In the genomic region with DNA sequence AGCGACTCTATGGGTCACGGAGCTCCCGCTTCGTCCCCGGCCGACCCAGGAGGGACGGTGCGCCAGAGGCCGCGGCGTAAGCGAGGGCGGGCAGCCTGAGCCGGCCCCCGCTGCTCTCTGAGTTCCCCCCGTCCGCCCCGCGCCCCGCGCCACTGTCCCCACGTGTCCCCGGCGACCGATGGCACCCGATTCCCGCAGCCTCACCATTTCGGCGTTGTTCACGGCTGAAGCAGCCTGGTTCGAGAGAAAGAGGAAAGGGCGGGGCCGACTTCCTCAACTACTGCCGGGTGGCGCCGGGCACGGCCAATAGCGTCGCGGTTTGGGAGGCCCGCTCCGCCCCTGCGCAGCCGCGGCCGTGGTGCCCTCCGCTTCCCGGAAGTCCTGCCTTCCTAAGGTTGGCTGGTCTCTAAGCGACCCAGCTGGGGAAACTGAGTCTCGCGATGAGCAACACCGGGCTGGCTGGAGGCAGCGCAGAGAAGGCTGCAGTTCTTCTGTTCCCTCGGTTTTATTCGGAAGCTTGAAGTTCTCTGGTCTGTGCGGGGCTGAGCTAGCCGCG, we compare ENCODE assay signal across 8 mouse cellular contexts. TPM values are rescaled to one million over a fixed set of nuclear protein-coding genes. Genes with fewer than 3 reads are reported as not detected.
DNase-seq lines count a peak whose midpoint lies in the region; ATAC-seq and TF ChIP-seq lines count a peak whose summit lies in the region.

A gene (plus strand): TSS at position 469 of the 556 bp plus-strand sequence.

- peak; percentile 72 for ATAC-seq in activated CD4-positive, CD25-positive, alpha-beta regulatory T cell, adult 4 months
- peak; percentile 65 for ATAC-seq in megakaryocyte progenitor cell, adult 5-6 weeks (replicated peaks; ENCODE audit: poor library complexity)

- DNase-seq in gastrocnemius, postnatal 10 days = peak; percentile 91
- peak; percentile 96 for DNase-seq in induced T-regulatory cell, adult 2 months (ENCODE audit: low read depth)
- DNase-seq in left cerebral cortex, adult 9 months (ENCODE audit: low spot score in 2 of 2) = peak; percentile 81 to 90
- peak; percentile 92 for DNase-seq in right cerebral cortex, postnatal 14 days
- peak; percentile 78 to 91 for DNase-seq in urinary bladder, postnatal 36 days (ENCODE audit: low spot score in 2 of 2)

- H3K27ac ChIP-seq in cortical plate, adult 2 months (ENCODE audit: insufficient read depth, low read length) = no peak within 1 kb of the TSS

- H3K4me1 ChIP-seq in cortical plate, adult 2 months (ENCODE audit: control insufficient read depth, insufficient read depth, low read length) = peaks cover 4% of the 10 kb centered on the region; the same call in 1 of the 2 replicates

- peak within 1 kb of the TSS; percentile 59 for H3K4me3 ChIP-seq in cortical plate, adult 2 months (ENCODE audit: insufficient read depth, low read length)

- TF ChIP-seq POLR2A in cortical plate, adult 2 months (IDR thresholded peaks at IDR 0.05; ENCODE audit: extremely low read depth, insufficient read depth, low read length) = peak; percentile 49; the same call in 1 of the 2 replicates

- no peak for TF ChIP-seq CTCF in cortical plate, adult 2 months (IDR thresholded peaks at IDR 0.05; ENCODE audit: extremely low read depth, insufficient read depth, low read length)

RNA-seq across cellular contexts. Expression of the gene that starts here (rescaled TPM):
- polyA plus RNA-seq in activated CD4-positive, CD25-positive, alpha-beta regulatory T cell, adult 4 months (2017; shearing (Covaris generic)) = 100 to 1,000 TPM; 120 to 136 TPM
- 108 and 112 TPM in 2 replicates for polyA plus RNA-seq in cortical plate, adult 2 months (2012; rRNA removed)
- 10 to 100 TPM; 53.5 to 55.3 TPM for total RNA-seq in gastrocnemius, postnatal 10 days (2021)
- 73.3 and 82.6 TPM in 2 replicates for total RNA-seq in megakaryocyte progenitor cell, adult 5-6 weeks (2015)
- total RNA-seq in megakaryocyte progenitor cell, adult 5-6 weeks (2017) = 47.8 and 49.6 TPM in 2 replicates
